Mouse (Mus musculus): ENCODE data around the gene Sdhb.

Gene Sdhb

DNA sequence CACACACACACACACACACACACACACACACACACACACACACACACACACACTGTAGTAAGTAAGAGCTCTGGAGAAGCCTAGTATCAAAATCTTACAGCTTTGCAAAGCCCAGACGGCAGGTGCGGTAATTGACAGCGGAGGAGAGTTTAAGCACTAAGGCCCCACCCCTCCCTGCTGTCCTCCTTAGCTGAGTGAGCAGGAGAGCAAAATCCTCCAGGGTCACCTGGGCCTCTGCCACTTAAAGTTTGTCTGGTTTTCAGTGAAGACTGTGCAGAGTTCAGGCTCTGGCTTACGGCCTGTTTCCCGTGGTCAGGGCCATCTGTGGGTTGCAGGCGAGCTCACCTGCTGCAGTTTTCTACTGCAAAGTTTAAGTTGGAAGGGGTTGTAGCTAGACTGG is 12.5 kb upstream of the Sdhb start:
- no peak for DNase-seq (ENCODE audit: low spot score)

GRCm38 (mm10) chr4:140949052-140949451 is 12.0 kb upstream of the Sdhb start:
- no peak for DNase-seq (ENCODE audit: low spot score)

- DNase-seq (ENCODE audit: low spot score): no peak
Observed at GRCm38 (mm10) chr4:140949616-140950015, 11.4 kb upstream of the Sdhb start.

GRCm38 (mm10) chr4:140950574-140950973 is 10.4 kb upstream of the Sdhb start:
- DNase-seq (ENCODE audit: low spot score): no peak

GRCm38 (mm10) chr4:140951861-140952641 is 9.0 kb upstream of the Sdhb start:
- DNase-seq (ENCODE audit: low spot score): no peak

DNA sequence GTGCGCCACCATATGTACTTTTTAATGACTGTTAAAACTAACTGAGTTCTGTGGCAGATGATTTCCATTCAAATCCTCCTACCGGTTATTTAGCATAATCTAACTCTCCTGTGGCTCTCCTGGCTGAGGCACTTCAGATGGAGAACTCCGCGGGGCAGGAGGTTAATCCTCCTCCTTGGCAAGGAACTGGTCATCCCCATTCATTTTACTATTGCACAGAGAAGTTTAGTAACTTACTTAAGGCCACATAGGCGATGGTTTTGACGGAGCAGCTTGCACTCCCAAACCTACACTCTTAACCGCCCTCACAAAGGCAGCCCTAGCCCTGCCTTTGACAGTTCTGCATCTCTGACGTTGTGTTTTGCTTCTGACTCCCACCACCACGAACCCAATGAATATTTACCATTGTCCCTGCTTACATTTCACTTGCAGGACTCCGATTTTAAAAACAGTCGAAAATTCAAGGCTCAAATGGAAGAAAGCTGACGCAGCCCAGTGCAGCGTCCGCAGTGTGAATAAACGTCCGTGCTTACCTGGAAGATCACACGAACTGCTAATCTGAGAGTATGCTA is 3.8 kb upstream of the Sdhb start:
- DNase-seq (ENCODE audit: low spot score): no peak

- peak; percentile 93 for DNase-seq (ENCODE audit: low spot score)
Observed at GRCm38 (mm10) chr4:140957725-140958124, 3.3 kb upstream of the Sdhb start.

GRCm38 (mm10) chr4:140958319-140958718 is 2.7 kb upstream of the Sdhb start:
- DNase-seq (ENCODE audit: low spot score): no peak

DNA sequence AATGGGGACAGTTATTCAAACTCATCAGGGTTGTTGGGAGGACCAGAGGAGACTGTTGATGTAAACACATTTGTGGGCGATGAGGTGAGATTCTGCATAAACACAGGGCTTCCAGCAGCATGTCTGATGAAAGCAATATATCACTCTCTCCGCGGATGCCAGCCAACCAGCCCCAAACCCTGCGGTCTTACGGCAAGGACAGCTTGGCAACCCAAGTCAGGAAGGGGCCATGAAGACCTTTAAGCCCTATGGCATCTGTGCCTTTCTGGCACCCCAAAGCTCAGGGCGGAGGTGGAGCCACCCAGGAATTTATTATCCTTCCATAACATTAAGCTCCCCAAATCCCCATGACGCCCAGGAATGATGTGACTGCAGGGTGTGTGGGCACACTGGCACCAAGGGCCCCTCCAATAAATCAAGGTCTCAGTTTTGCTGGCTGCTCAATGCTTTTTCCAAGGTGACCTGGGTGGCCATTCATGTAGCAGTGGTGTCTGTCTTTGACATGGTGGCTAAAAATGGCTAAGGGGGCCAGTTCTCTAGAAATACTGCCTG is 1.8 kb upstream of the Sdhb start:
- no peak for DNase-seq (ENCODE audit: low spot score)

- no peak for DNase-seq (ENCODE audit: low spot score)
Observed at GRCm38 (mm10) chr4:140959715-140960479, 1.1 kb upstream of the Sdhb start.

- no peak for DNase-seq (ENCODE audit: low spot score)
Observed at GRCm38 (mm10) chr4:140961467-140962206, 634 bp downstream of the Sdhb start.

DNA sequence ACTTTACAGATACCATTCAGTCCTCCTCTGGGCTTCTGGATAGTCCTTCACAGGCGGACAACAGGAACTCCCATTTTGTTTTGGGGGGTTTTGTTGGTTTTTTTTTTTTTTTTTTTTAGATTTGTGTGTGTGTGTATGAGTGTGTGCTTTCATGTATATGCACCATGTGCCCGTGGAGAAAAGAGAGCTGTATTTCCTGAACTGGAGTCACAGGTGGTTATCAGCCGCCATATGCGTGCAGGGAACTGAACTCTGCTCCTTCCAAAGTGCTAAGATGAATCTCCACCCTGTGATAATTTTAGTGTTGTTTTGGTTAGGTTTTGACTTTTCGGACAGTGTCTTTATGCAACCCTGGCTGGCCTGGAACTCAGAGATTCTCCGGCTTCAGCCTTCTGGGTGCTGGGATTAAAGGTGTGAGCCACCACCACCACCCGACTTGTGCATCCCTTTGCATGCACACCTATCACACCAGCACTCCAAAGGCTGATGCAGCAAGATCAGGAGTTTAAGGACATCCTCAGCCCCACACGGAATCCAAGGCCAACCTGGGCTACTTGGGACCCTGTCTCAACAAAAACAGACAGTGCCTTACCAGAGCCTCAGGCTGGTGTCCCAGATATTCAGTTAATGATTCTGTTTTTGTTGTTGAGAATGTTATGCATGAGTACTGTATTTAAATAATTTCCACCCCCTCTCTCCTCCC is 1.4 kb downstream of the Sdhb start:
- no peak for DNase-seq (ENCODE audit: low spot score)

DNA sequence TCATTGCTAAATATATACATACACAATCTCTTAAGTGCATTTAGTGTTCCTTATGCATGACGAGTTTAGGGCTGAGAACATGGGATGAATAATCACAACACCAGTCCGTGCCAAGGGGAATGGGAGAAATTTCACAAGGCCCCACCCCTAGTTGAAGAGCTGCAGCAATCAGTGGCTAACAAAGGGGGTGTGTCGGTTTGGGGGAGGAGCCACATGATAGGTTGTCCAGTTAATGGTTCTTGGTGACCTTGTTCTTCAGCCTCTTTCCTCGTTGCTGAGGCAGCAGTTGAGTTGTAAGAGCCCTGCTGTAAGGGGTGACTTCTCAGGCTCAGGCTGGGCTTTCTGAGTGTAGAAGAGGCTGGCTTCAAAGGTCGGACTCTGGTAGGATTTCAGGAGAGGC is 1.9 kb downstream of the Sdhb start:
- no peak for DNase-seq (ENCODE audit: low spot score)

DNA sequence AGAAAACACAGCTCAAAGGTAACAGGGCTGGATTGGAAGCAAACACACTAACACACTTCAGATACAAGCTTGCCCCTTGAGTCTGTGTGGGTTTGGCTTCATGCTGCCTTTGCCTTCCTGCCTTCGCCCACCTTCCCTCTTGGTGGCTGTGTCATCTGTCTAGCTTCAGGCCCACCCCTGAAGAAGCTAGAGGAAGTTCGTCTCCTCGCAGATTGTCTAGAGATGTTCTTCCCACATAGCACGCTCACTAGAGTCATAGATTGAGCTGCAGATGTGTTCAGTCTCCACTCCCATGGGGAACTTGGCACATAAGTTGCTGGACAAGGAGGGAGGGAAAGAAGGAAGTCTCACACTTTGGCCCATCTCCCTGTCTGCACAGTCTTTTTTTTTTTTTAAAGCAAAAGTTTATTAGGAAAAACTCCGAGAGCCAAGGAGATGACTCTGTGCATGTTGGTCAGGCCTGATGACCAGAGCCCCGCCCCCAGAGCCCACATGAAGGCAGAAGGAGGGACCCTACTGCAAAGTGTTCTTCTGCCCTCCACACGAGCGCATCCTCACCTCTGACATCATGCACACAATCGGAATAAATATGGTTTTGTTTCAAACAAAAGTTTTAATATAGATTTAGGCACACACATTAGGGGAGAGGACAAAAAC is 3.1 kb downstream of the Sdhb start:
- no peak for DNase-seq (ENCODE audit: low spot score)

- peak; percentile 91 for DNase-seq (ENCODE audit: low spot score)
Observed at GRCm38 (mm10) chr4:140964620-140965019, 3.6 kb downstream of the Sdhb start.

- no peak for DNase-seq (ENCODE audit: low spot score)
Observed at GRCm38 (mm10) chr4:140967386-140968159, 6.6 kb downstream of the Sdhb start.

GRCm38 (mm10) chr4:140971691-140972090 is 10.7 kb downstream of the Sdhb start:
- DNase-seq (ENCODE audit: low spot score): no peak

GRCm38 (mm10) chr4:140974408-140974807 is 13.4 kb downstream of the Sdhb start:
- DNase-seq (ENCODE audit: low spot score): no peak

DNA sequence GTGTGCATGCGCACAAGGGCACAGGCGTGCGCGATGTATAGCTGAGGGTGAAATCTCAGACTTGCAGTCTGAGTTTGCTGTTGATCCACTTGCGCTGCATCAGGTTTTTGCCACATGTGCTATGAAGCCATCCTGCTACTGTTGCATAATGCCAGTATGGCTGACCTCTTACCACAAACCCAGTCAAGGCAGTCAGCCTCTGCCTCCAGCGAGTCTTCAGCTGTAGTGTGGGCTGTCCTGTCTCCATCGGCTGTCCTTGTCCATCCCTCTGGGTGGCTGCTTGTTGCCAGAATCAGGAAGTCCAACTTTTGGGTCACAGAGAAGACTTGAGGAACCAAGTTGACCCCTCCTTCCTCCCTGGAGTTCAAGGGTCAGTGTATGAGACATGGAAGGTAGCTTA is 14.4 kb downstream of the Sdhb start:
- no peak for DNase-seq (ENCODE audit: low spot score)

- DNase-seq (ENCODE audit: low spot score): no peak
Observed at GRCm38 (mm10) chr4:140977278-140977677, 16.3 kb downstream of the Sdhb start.

All from retina, embryonic 14.5 days (tissue).